Mouse (Mus musculus) heart, postnatal 0 days (tissue): ENCODE results near the gene Rtl5.

Experiments used
- CTCF ChIP-seq: IDR thresholded peaks from 2 replicates; pipeline ENCODE4 v1.5.1; 2016; ENCODE audit warnings: antibody characterized with exemption, control low read depth, low read depth
- EP300 ChIP-seq: IDR thresholded peaks from 2 replicates; pipeline ENCODE4 v1.6.1; 2016; ENCODE audit warnings: antibody characterized with exemption, low read depth

GRCm38 (mm10) chrX:102032431-102032830 is 38.7 kb downstream of the Rtl5 start:
- no peak for TF ChIP-seq CTCF
- no peak for TF ChIP-seq EP300
